Mouse (Mus musculus) adrenal gland, postnatal 36 days (tissue): ENCODE data around the gene Zbtb32. TPM values are rescaled to one million over a fixed set of nuclear protein-coding genes. Genes with fewer than 3 reads are reported as not detected.

Experiments
- DNase-seq, 2 experiments: peaks; one replicate each; pipeline ENCODE4 v3.0.0; 2021; ENCODE audit warnings: mixed read lengths in 1 of 2
- microRNA-seq: library from miRNA; unstranded; fragments of <30 nt; microRNA quantifications from one replicate; pipeline ENCODE4 v1.2.0, GENCODE M21; 2021
- total RNA-seq, 2 experiments: library from RNA; stranded (reverse); gene quantifications; 2 replicates each; pipeline ENCODE4 v1.2.3; 2021

The Zbtb32 gene
- total RNA-seq, 2 experiments from 2014 or later: 0.72 TPM; not detected in 1

DNA sequence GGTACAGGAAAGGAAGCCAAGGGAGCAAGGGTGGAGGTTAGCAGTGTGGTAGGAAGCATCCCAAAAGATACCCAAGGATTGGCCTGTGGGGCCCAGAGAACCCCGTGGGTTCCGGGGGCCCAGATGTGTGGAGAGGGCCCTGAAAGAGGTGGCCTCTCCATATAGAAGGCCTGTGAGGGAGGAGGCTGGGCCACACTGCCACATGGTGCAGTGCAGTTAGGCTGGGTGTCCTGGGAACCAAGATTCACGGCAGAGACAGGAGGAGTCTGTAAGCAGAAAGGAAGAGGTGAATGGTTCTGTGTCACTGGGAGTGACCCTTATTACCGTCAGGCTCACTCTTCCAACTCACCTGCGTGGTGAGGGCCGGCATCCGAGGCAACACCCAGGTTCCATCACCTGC, 58.1 kb downstream of the Zbtb32 start:
- no peak for DNase-seq

Small RNA genes within 50 kb of the gene (microRNA-seq; reads per million reads assigned to microRNA genes)
- gene Gm38670 (1.00 reads per million), gene Mir3569 (not detected)

Other genes starting within 250 kb of the Zbtb32 start
- 10 to 100 TPM in 1 of 2 experiments, 1 to 10 TPM in 1; 7.4 to 14.7 TPM for gene Lrfn3, start 236.1 kb downstream of the Zbtb32 start, total RNA-seq
- gene Tyrobp, start 185.1 kb downstream of the Zbtb32 start, total RNA-seq: 10 to 100 TPM; 22.5 to 35.7 TPM
- gene Hcst, start 179.1 kb downstream of the Zbtb32 start, total RNA-seq: 1 to 10 TPM; 1.8 to 2.0 TPM
- 1 to 10 TPM in 1 of 2 experiments, under 1 TPM in 1; 0.89 to 1.0 TPM for gene Nfkbid, start 177.2 kb downstream of the Zbtb32 start, total RNA-seq
- gene Aplp1, start 153.4 kb downstream of the Zbtb32 start, total RNA-seq: 10 to 100 TPM; 23.5 to 28.6 TPM
- gene Kirrel2, start 141.2 kb downstream of the Zbtb32 start, total RNA-seq: not detected
- gene Nphs1, start 140.6 kb downstream of the Zbtb32 start, total RNA-seq: not detected
- under 1 TPM in 1 of 2 experiments, not detected in 1; 0.53 TPM for gene Prodh2, start 105.3 kb downstream of the Zbtb32 start, total RNA-seq
- 1 to 10 TPM; 2.5 to 2.9 TPM for gene Arhgap33, start 63.8 kb downstream of the Zbtb32 start, total RNA-seq
- gene Hspb6, start 46.7 kb downstream of the Zbtb32 start, total RNA-seq: 10 to 100 TPM; 27.1 to 28.3 TPM
- gene Proser3, start 46.6 kb downstream of the Zbtb32 start, total RNA-seq: 1 to 10 TPM; 7.8 to 8.5 TPM
- gene Lin37, start 39.1 kb downstream of the Zbtb32 start, total RNA-seq: 10 to 100 TPM; 46.2 to 55.4 TPM
- 10 to 100 TPM; 68.8 to 70.8 TPM for gene U2af1l4, start 35.6 kb downstream of the Zbtb32 start, total RNA-seq
- gene Gm49396, start 35.6 kb downstream of the Zbtb32 start, total RNA-seq: 1 to 10 TPM; 3.5 to 6.7 TPM
- gene Psenen, start 35.3 kb downstream of the Zbtb32 start, total RNA-seq: 100 to 1,000 TPM; 141 to 163 TPM
- gene Igflr1, start 33.5 kb downstream of the Zbtb32 start, total RNA-seq: 1 to 10 TPM; 2.0 to 3.2 TPM
- 10 to 100 TPM; 38.5 to 44.5 TPM for gene Kmt2b, start 10.2 kb downstream of the Zbtb32 start, total RNA-seq
- under 1 TPM in 1 of 2 experiments, not detected in 1; 0.43 TPM for gene Upk1a, start 13.9 kb upstream of the Zbtb32 start, total RNA-seq
- gene Cox6b1, start 27.2 kb upstream of the Zbtb32 start, total RNA-seq: 1,000 to 10,000 TPM; 1,179 to 1,185 TPM
- not detected for gene Etv2, start 36.9 kb upstream of the Zbtb32 start, total RNA-seq
- 10 to 100 TPM; 83.0 to 88.1 TPM for gene Rbm42, start 51.4 kb upstream of the Zbtb32 start, total RNA-seq
- gene Haus5, start 66.1 kb upstream of the Zbtb32 start, total RNA-seq: 10 to 100 TPM; 10.1 to 10.5 TPM
- not detected for gene Pmis2, start 72.7 kb upstream of the Zbtb32 start, total RNA-seq
- gene 2200002J24Rik, start 100.0 kb upstream of the Zbtb32 start, total RNA-seq: 1 to 10 TPM; 4.8 to 6.3 TPM
- 1 to 10 TPM; 3.1 to 5.9 TPM for gene Atp4a, start 113.3 kb upstream of the Zbtb32 start, total RNA-seq
- 100 to 1,000 TPM; 229 to 231 TPM for gene Tmem147, start 130.6 kb upstream of the Zbtb32 start, total RNA-seq
- gene Gapdhs, start 144.8 kb upstream of the Zbtb32 start, total RNA-seq: under 1 TPM in 1 of 2 experiments, not detected in 1; 0.26 TPM
- 100 to 1,000 TPM; 326 to 370 TPM for gene Sbsn, start 152.6 kb upstream of the Zbtb32 start, total RNA-seq
- 1 to 10 TPM; 2.4 to 2.5 TPM for gene Dmkn, start 164.8 kb upstream of the Zbtb32 start, total RNA-seq
- gene Krtdap, start 189.0 kb upstream of the Zbtb32 start, total RNA-seq: 1 to 10 TPM in 1 of 2 experiments, not detected in 1; 2.8 TPM
- gene Ffar2, start 224.9 kb upstream of the Zbtb32 start, total RNA-seq: 1 to 10 TPM; 1.7 to 2.9 TPM